Comparison of ENCODE assay signal across 10 mouse cellular contexts in the genomic region with DNA sequence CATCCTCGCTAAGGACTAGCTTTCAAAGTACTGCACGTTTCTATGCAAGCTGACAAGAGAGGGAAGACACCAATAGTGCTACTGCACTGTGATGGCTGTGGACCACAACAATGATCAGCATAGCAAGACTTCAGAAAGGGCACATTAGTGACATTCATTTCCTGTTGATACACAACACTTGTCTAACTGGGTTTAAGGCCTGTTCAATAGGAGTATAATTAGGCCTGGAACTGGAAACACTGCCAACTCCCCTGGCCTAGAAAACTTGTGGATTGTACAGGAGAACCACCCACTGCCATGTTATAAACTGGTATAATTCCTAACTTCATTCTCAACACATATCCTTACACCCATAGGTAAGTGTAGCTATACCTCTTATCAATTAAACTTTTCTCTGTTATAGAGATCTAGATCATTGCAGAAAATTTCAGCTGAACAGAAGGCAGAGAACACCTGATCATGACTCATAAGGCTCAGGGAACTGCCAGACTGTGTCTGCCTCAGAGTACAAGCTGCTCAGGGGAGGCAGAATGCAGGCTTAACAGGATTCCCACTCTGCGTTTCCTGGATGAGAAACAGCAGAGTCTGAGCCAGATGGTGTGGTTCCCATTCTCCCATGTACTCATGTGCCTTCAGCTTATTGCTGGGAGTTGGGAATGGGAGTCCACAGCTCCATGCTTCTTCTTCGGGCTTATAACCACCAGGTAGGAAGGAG.
DNase-seq lines count a peak whose midpoint lies in the region; ATAC-seq and TF ChIP-seq lines count a peak whose summit lies in the region.
"Had no signal": no experiment of that assay in that cellular context is flagged by ENCODE, and none has a peak within 500 bp of the region (broad histone marks: within the 10 kb centered on the region; RNA-seq: fewer than 3 reads in every experiment).

No protein-coding gene starts in this region.

- no peaks in the 10 kb centered on the region; the same call in 1 of the 2 replicates for H3K9me3 ChIP-seq in liver, postnatal 0 days (ENCODE audit: low read length)
- H3K9me3 ChIP-seq in embryonic facial prominence, embryonic 10.5 days = no peaks in the 10 kb centered on the region
- H3K9me3 ChIP-seq: lung, embryonic 15.5 days had no signal

- H3K27me3 ChIP-seq in liver, postnatal 0 days (ENCODE audit: insufficient read depth, low read length) = no peaks in the 10 kb centered on the region
- H3K27me3 ChIP-seq in embryonic facial prominence, embryonic 10.5 days (replicated peaks; ENCODE audit: low read depth, poor library complexity, severe bottlenecking) = no peaks in the 10 kb centered on the region
- H3K27me3 ChIP-seq: lung, embryonic 15.5 days had no signal

- WGBS in liver, postnatal 0 days (ENCODE audit: insufficient replicate concordance) = 63% methylated on average over 4 of the region's 4 CpGs
- 81% methylated on average over 4 of the region's 4 CpGs for WGBS in embryonic facial prominence, embryonic 10.5 days

- no peaks in the 10 kb centered on the region for H3K4me1 ChIP-seq in liver, postnatal 0 days (ENCODE audit: insufficient read depth)
- no peaks in the 10 kb centered on the region for H3K4me1 ChIP-seq in embryonic facial prominence, embryonic 10.5 days
- H3K4me1 ChIP-seq: lung, embryonic 15.5 days had no signal

- intact Hi-C loops in left cerebral cortex, postnatal 4 days (cut with DNase I) = no loop called here

- no peak for TF ChIP-seq CTCF in liver, postnatal 0 days (IDR thresholded peaks at IDR 0.05; ENCODE audit: low read depth)

- H3K9ac ChIP-seq in liver, postnatal 0 days (replicated peaks) = no peak overlapping the region
- H3K9ac ChIP-seq: lung, embryonic 15.5 days had no signal

- no peak for TF ChIP-seq EP300 in liver, postnatal 0 days (IDR thresholded peaks at IDR 0.05; ENCODE audit: low read depth)

- no peak overlapping the region for H3K4me2 ChIP-seq in liver, postnatal 0 days (ENCODE audit: low read depth, low read length)
- H3K4me2 ChIP-seq: lung, embryonic 15.5 days had no signal

- no peak overlapping the region for H3K4me3 ChIP-seq in liver, postnatal 0 days (ENCODE audit: low read depth, low read length)
- H3K4me3 ChIP-seq in embryonic facial prominence, embryonic 10.5 days = no peak overlapping the region
- H3K4me3 ChIP-seq: lung, embryonic 15.5 days had no signal

- ATAC-seq in liver, postnatal 0 days = no peak
- ATAC-seq: activated CD4-positive, CD25-positive, alpha-beta regulatory T cell, adult 4 months had no signal

- H3K36me3 ChIP-seq in liver, postnatal 0 days (replicated peaks; ENCODE audit: insufficient read depth, low read length) = no peaks in the 10 kb centered on the region
- H3K36me3 ChIP-seq in embryonic facial prominence, embryonic 10.5 days (replicated peaks) = no peaks in the 10 kb centered on the region
- H3K36me3 ChIP-seq: lung, embryonic 15.5 days had no signal

- no peak overlapping the region for H3K27ac ChIP-seq in liver, postnatal 0 days (ENCODE audit: low read depth)
- H3K27ac ChIP-seq in embryonic facial prominence, embryonic 10.5 days (replicated peaks) = no peak overlapping the region
- H3K27ac ChIP-seq: lung, embryonic 15.5 days had no signal

- DNase-seq in brain, embryonic 18.5 days (ENCODE audit: low read depth, low spot score) = peak; percentile 20
- DNase-seq in cerebellum, adult 9-11 months = peak; percentile 94
- peak; percentile 84 to 87 for DNase-seq in layer of hippocampus, adult 8-10 months (ENCODE audit: low spot score in 2 of 2)
- peak; percentile 38 for DNase-seq in left cerebral cortex, postnatal 4 days
- DNase-seq in liver, postnatal 0 days = no peak
- no peak for DNase-seq in spleen, postnatal 36 days (ENCODE audit: low spot score in 2 of 2)
- no peak for DNase-seq in embryonic facial prominence, embryonic 10.5 days (ENCODE audit: low spot score)
- DNase-seq: thymus, adult 18-20 months had no signal

Comparison
In these comparisons a context has a peak if more than half of its experiments do, and no peak if none do; other contexts are left out.
1. DNase-seq: peak in brain, embryonic 18.5 days (single experiment), cerebellum, adult 9-11 months (single experiment), layer of hippocampus, adult 8-10 months (2 of 2) and left cerebral cortex, postnatal 4 days (single experiment); none in liver, postnatal 0 days (single experiment), spleen, postnatal 36 days (0 of 2) and embryonic facial prominence, embryonic 10.5 days (single experiment).